Mouse (Mus musculus) lung, embryonic 14.5 days (tissue): ENCODE measurements around the gene Agpat1. TPM values are rescaled to one million over a fixed set of nuclear protein-coding genes. Genes with fewer than 3 reads are reported as not detected.

Source experiments
- ATAC-seq: fragments of 200-750 bp; cut with Nextera tagmentation; 2 replicates; pipeline ENCODE4 v1.8.0; 2017; ENCODE audit warnings: mild to moderate bottlenecking, moderate TSS enrichment, moderate library complexity; ENCODE audit not compliant: insufficient read depth
- DNase-seq: peaks from one replicate; pipeline ENCODE4 v3.0.0-alpha.2; 2015
- H3K27ac ChIP-seq: fragments of 300-500 bp; sonication (generic); 2 replicates; pipeline ENCODE4 v1.5.1; 2014; ENCODE audit warnings: low read depth, mild to moderate bottlenecking, moderate library complexity
- H3K27me3 ChIP-seq: fragments of 300-500 bp; sonication (generic); 2 replicates; pipeline ENCODE4 v1.6.1; 2014; ENCODE audit warnings: low read length, control low read depth; ENCODE audit not compliant: insufficient read depth
- H3K36me3 ChIP-seq: fragments of 300-500 bp; sonication (generic); 2 replicates; pipeline ENCODE4 v1.6.1; 2014; ENCODE audit warnings: control low read depth; ENCODE audit not compliant: insufficient read depth
- H3K4me1 ChIP-seq: fragments of 300-500 bp; sonication (generic); 2 replicates; pipeline ENCODE4 v1.6.1; 2014; ENCODE audit warnings: antibody characterized with exemption, control low read depth; ENCODE audit not compliant: insufficient read depth
- H3K4me2 ChIP-seq: fragments of 300-500 bp; sonication (generic); 2 replicates; pipeline ENCODE4 v1.6.1; 2014; ENCODE audit warnings: mild to moderate bottlenecking
- H3K4me3 ChIP-seq: fragments of 300-500 bp; sonication (generic); 2 replicates; pipeline ENCODE4 v1.5.1; 2014; ENCODE audit warnings: low read depth, low read length
- H3K9ac ChIP-seq: fragments of 300-500 bp; sonication (generic); 2 replicates; pipeline ENCODE4 v1.6.1; 2014
- H3K9me3 ChIP-seq: fragments of 300-500 bp; sonication (generic); 2 replicates; pipeline ENCODE4 v1.6.1; 2016; ENCODE audit warnings: low read depth, low read length, control low read depth
- CTCF ChIP-seq: IDR thresholded peaks from 2 replicates; pipeline ENCODE4 v1.5.1; 2016; ENCODE audit warnings: antibody characterized with exemption, low read depth
- WGBS: fragments of 180-500 bp; shearing (Covaris S2); extraction: QIAGEN DNeasy Blood & Tissue Kit; methylation state at CpG from one replicate; pipeline ENCODE4 v1.1.7; 2014; 5-methylcytosine and 5-hydroxymethylcytosine counted together
- polyA plus RNA-seq: library from polyadenylated mRNA; unstranded; fragments of >200 nt; fragmentation: Nextera tagmentation; extraction: Ambion mirVana; gene quantifications from 2 replicates; pipeline ENCODE4 v1.2.1, GENCODE M21; 2014

Agpat1 gene
- polyA plus RNA-seq, 1 experiment from 2014 or later, result 54.1 TPM

DNA sequence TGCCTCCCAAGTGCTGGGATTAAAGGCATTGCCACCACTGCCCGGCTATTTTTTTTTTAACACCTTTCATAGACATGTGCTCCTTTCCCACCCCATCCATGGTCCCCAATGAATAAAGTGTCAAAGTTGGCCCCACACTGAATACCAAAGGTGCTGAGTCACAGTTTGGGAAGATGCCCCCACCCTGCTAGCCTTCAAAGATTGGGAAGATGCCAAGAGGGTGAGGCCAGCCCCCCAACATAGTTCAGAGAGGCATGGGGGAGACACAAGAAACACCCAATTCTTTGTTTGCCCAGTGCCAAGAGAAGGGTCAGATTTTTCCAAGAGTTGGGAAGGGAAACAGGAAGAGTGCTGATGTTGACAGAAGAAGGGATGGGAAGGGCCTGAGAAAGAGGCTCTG, 58.4 kb downstream of the Agpat1 start:
- DNase-seq, result no peak
- no peak overlapping the region for H3K4me2 ChIP-seq
- no peak for TF ChIP-seq CTCF
- no peak overlapping the region for H3K27ac ChIP-seq
- no peak for ATAC-seq
- H3K36me3 ChIP-seq, result no peaks in the 10 kb centered on the region
- H3K9ac ChIP-seq, result no peak overlapping the region
- H3K27me3 ChIP-seq, result peaks cover 19% of the 10 kb centered on the region
- 74% methylated on average over 1 of the region's 1 CpGs for WGBS
- no peaks in the 10 kb centered on the region; the same call in 1 of the 2 replicates for H3K4me1 ChIP-seq
- no peak overlapping the region for H3K4me3 ChIP-seq
- no peaks in the 10 kb centered on the region for H3K9me3 ChIP-seq

DNA sequence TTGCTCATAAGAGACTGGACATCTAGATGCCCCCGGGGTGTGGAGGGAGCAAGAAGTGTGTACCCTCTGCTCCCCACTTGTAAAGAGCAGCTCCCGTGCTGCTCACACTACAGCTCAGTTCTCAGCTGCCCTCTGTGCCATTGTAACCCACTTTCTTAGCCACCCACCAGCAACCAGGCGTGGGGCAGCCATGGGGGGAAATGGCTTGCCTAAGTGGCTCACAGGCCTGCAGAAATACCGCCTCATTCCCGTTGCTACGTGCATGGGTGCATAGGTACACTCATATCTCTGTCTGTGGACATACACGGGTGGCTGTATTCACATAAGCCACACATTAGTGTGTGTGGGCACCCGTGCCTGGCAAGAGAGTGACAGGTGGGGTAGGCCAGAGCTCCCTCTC, 58.9 kb downstream of the Agpat1 start:
- H3K27me3 ChIP-seq, result peaks cover 19% of the 10 kb centered on the region
- no peak overlapping the region for H3K4me3 ChIP-seq
- H3K4me1 ChIP-seq, result no peaks in the 10 kb centered on the region; the same call in 1 of the 2 replicates
- no peaks in the 10 kb centered on the region for H3K36me3 ChIP-seq
- no peaks in the 10 kb centered on the region for H3K9me3 ChIP-seq
- WGBS, result 78% methylated on average over 8 of the region's 8 CpGs
- no peak for DNase-seq
- H3K9ac ChIP-seq, result no peak overlapping the region
- ATAC-seq, result no peak
- H3K4me2 ChIP-seq, result no peak overlapping the region
- no peak for TF ChIP-seq CTCF
- no peak overlapping the region for H3K27ac ChIP-seq

Other genes with a start within 250 kb of the Agpat1 start
- 0.07 and 0.20 TPM in 2 replicates for gene Btnl2, start 249.4 kb upstream of the Agpat1 start, polyA plus RNA-seq
- gene Btnl1, start 227.1 kb upstream of the Agpat1 start, polyA plus RNA-seq, result not detected in 2 replicates
- gene BC051142, start 205.4 kb upstream of the Agpat1 start, polyA plus RNA-seq, result 0.54 TPM in 1 of 2 replicates, not detected in the other
- gene Btnl4, start 126.9 kb upstream of the Agpat1 start, polyA plus RNA-seq, result not detected in 2 replicates
- gene Btnl6, start 86.9 kb upstream of the Agpat1 start, polyA plus RNA-seq, result not detected in 2 replicates
- 8.5 and 9.0 TPM in 2 replicates for gene Notch4, start 40.0 kb upstream of the Agpat1 start, polyA plus RNA-seq
- 13.6 and 14.5 TPM in 2 replicates for gene Gpsm3, start 14.5 kb upstream of the Agpat1 start, polyA plus RNA-seq
- gene Pbx2, start 13.0 kb upstream of the Agpat1 start, polyA plus RNA-seq, result 10.1 and 10.4 TPM in 2 replicates
- gene Ager, start 6.4 kb upstream of the Agpat1 start, polyA plus RNA-seq, result 64.7 and 74.6 TPM in 2 replicates
- 78.7 and 84.9 TPM in 2 replicates for gene Rnf5, start 572 bp upstream of the Agpat1 start, polyA plus RNA-seq
- gene Egfl8, start 11.7 kb downstream of the Agpat1 start, polyA plus RNA-seq, result 1.5 and 2.1 TPM in 2 replicates
- gene Ppt2, start 24.2 kb downstream of the Agpat1 start, polyA plus RNA-seq, result 24.5 and 25.6 TPM in 2 replicates
- gene Prrt1, start 25.3 kb downstream of the Agpat1 start, polyA plus RNA-seq, result 0.14 TPM in 1 of 2 replicates, not detected in the other
- gene Fkbpl, start 40.5 kb downstream of the Agpat1 start, polyA plus RNA-seq, result 9.7 and 11.1 TPM in 2 replicates
- 66.5 and 74.8 TPM in 2 replicates for gene Atf6b, start 42.9 kb downstream of the Agpat1 start, polyA plus RNA-seq
- gene Tnxb, start 66.3 kb downstream of the Agpat1 start, polyA plus RNA-seq, result 0.38 and 0.45 TPM in 2 replicates
- gene C4b, start 139.6 kb downstream of the Agpat1 start, polyA plus RNA-seq, result not detected in 2 replicates
- not detected in 2 replicates for gene Cyp21a1, start 200.3 kb downstream of the Agpat1 start, polyA plus RNA-seq
- 22.2 and 25.0 TPM in 2 replicates for gene Stk19, start 232.7 kb downstream of the Agpat1 start, polyA plus RNA-seq
- gene Dxo, start 232.8 kb downstream of the Agpat1 start, polyA plus RNA-seq, result 56.0 and 71.5 TPM in 2 replicates
- gene Skiv2l, start 245.9 kb downstream of the Agpat1 start, polyA plus RNA-seq, result 44.6 and 50.3 TPM in 2 replicates
- gene Nelfe, start 246.1 kb downstream of the Agpat1 start, polyA plus RNA-seq, result 110 and 115 TPM in 2 replicates